Mouse (Mus musculus) heart, embryonic 15.5 days (tissue): ENCODE measurements around the gene Bfsp1. TPM values are rescaled to one million over a fixed set of nuclear protein-coding genes. Genes with fewer than 3 reads are reported as not detected.

Experiments used
- ATAC-seq: fragments of 200-750 bp; cut with Nextera tagmentation; replicated peaks from 2 replicates; pipeline ENCODE4 v1.8.0; 2017; ENCODE audit warnings: low read depth, moderate TSS enrichment; ENCODE audit not compliant: insufficient number of reproducible peaks, insufficient read depth, low FRiP score
- H3K27ac ChIP-seq: fragments of 300-500 bp; sonication (generic); 2 replicates; pipeline ENCODE4 v1.5.1; 2015; ENCODE audit warnings: mild to moderate bottlenecking, inconsistent platforms
- H3K27me3 ChIP-seq: fragments of 300-500 bp; sonication (generic); 2 replicates; pipeline ENCODE4 v1.6.1; 2015; ENCODE audit warnings: inconsistent platforms
- H3K36me3 ChIP-seq: fragments of 300-500 bp; sonication (generic); 2 replicates; pipeline ENCODE4 v1.6.1; 2015; ENCODE audit warnings: mild to moderate bottlenecking, inconsistent platforms
- H3K4me1 ChIP-seq: fragments of 300-500 bp; sonication (generic); replicated peaks from 2 replicates; pipeline ENCODE4 v1.6.1; 2015; ENCODE audit warnings: inconsistent platforms
- H3K4me2 ChIP-seq: fragments of 300-500 bp; sonication (generic); 2 replicates; pipeline ENCODE4 v1.6.1; 2015; ENCODE audit warnings: inconsistent platforms, mild to moderate bottlenecking, moderate library complexity
- H3K4me3 ChIP-seq: fragments of 300-500 bp; sonication (generic); 2 replicates; pipeline ENCODE4 v1.5.1; 2015; ENCODE audit warnings: mild to moderate bottlenecking, inconsistent platforms
- H3K9ac ChIP-seq: fragments of 300-500 bp; sonication (generic); 2 replicates; pipeline ENCODE4 v1.6.1; 2015; ENCODE audit warnings: mild to moderate bottlenecking, inconsistent platforms
- H3K9me3 ChIP-seq: fragments of 300-500 bp; sonication (generic); replicated peaks from 2 replicates; pipeline ENCODE4 v1.6.1; 2016; ENCODE audit warnings: inconsistent platforms
- WGBS: fragments of 180-500 bp; shearing (Covaris S2); methylation state at CpG from one replicate; pipeline ENCODE4 v1.1.7; 2015; ENCODE audit warnings: mixed read lengths; 5-methylcytosine and 5-hydroxymethylcytosine counted together
- polyA plus RNA-seq: library from polyadenylated mRNA; unstranded; fragments of >200 nt; fragmentation: Nextera tagmentation; extraction: Ambion mirVana; gene quantifications from 2 replicates; pipeline ENCODE4 v1.2.1, GENCODE M21; 2015

Gene Bfsp1
- 1.5 and 1.8 TPM in 2 replicates for polyA plus RNA-seq

DNA sequence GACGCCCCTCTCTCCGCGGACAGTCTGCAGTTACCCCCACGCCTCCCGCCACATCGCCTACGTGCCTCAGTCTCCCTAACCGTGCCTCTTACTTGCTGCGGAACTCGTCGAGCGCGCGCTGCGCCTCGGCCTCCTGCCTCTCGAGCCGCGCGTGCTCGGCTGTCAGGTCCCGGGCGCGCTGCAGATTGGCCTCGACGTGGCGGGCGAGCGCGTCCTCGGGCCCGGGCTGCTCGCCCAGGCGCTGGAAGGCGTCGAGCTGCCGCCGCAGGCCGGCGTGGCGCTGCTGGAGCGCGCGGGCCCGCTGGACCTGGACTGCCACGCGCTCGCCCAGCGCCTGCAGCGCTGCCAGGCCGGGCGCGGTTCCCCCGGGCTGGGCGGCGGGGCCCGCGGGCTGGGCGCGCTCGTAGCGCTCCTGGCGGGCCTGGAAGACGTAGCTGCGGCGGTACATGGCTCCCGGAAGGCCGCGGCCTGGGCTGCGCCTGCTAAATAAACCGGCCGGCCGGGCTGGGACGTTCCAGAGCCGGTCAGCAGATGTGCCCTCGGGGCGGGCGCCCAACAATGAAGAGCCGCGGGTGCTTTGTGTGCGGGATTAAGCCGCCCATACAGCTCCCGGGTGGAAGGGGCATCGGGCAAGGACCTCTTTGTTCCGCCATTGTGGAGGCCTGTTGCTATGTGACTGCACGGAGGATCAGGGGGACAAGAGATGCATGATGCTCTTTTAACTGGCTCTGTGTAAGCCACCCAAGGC, at the start of gene Bfsp1:
Gene Bfsp1, minus strand, starts transcription at position 690 of the 748 bp plus-strand sequence.
- peaks cover 13% of the 10 kb centered on the region for H3K4me1 ChIP-seq
- WGBS = 3% methylated on average over 86 of the region's 86 CpGs
- peak; percentile 78 for ATAC-seq
- no peaks in the 10 kb centered on the region for H3K27me3 ChIP-seq
- peak within 1 kb of the TSS; percentile 36 for H3K27ac ChIP-seq
- H3K4me2 ChIP-seq = peak within 1 kb of the TSS; percentile 77
- peak within 1 kb of the TSS; percentile 52 for H3K4me3 ChIP-seq
- no peaks in the 10 kb centered on the region for H3K9me3 ChIP-seq
- H3K36me3 ChIP-seq = no peaks in the 10 kb centered on the region
- peak within 1 kb of the TSS; percentile 65 for H3K9ac ChIP-seq

GRCm38 (mm10) chr2:143912199-143912598, 49.2 kb upstream of the Bfsp1 start:
- no peaks in the 10 kb centered on the region for H3K36me3 ChIP-seq
- H3K4me3 ChIP-seq = no peak overlapping the region
- no peak overlapping the region for H3K4me2 ChIP-seq
- no peak for ATAC-seq
- no peaks in the 10 kb centered on the region for H3K9me3 ChIP-seq
- no peak overlapping the region for H3K9ac ChIP-seq
- H3K27me3 ChIP-seq = no peaks in the 10 kb centered on the region
- 92% methylated on average over 2 of the region's 2 CpGs for WGBS
- no peak overlapping the region for H3K27ac ChIP-seq
- peaks cover 4% of the 10 kb centered on the region for H3K4me1 ChIP-seq

- H3K4me3 ChIP-seq = no peak overlapping the region
- no peak overlapping the region for H3K27ac ChIP-seq
- H3K36me3 ChIP-seq = no peaks in the 10 kb centered on the region
- H3K9me3 ChIP-seq = no peaks in the 10 kb centered on the region
- H3K27me3 ChIP-seq = no peaks in the 10 kb centered on the region
- no peaks in the 10 kb centered on the region for H3K4me1 ChIP-seq
- ATAC-seq = no peak
- no peak overlapping the region for H3K4me2 ChIP-seq
- 69% methylated on average over 2 of the region's 2 CpGs for WGBS
- H3K9ac ChIP-seq = no peak overlapping the region
These were observed 46.3 kb upstream of the Bfsp1 start for GRCm38 (mm10) chr2:143909230-143909629.

DNA sequence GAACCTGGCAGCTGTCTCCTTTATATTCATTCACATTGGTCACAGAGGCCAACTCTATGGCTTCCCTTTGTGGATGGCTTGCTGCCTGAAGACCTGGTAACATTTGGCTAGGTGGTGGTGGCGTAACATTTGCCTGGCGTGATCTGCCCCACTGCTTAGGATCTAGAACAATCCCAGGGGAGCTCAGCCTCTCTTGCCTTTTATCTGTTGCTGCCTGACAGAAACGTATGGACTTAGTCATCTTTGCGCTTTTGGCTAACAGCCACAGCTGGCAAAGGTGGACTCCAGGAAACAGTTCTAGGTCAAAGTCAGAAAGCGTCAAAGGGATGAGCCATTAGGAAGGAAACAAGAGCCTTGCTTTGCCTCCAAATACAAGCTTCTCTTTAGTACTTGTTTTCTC, 41.9 kb upstream of the Bfsp1 start:
- no peak overlapping the region for H3K4me2 ChIP-seq
- no peak for ATAC-seq
- no peaks in the 10 kb centered on the region for H3K27me3 ChIP-seq
- H3K9ac ChIP-seq = no peak overlapping the region
- no peaks in the 10 kb centered on the region for H3K9me3 ChIP-seq
- H3K36me3 ChIP-seq = no peaks in the 10 kb centered on the region
- H3K4me1 ChIP-seq = no peaks in the 10 kb centered on the region
- H3K27ac ChIP-seq = no peak overlapping the region
- H3K4me3 ChIP-seq = no peak overlapping the region
- 61% methylated on average over 5 of the region's 5 CpGs for WGBS

GRCm38 (mm10) chr2:143903376-143904045, 40.5 kb upstream of the Bfsp1 start:
- no peaks in the 10 kb centered on the region for H3K36me3 ChIP-seq
- WGBS = 57% methylated on average over 9 of the region's 9 CpGs
- H3K4me3 ChIP-seq = no peak overlapping the region
- no peaks in the 10 kb centered on the region for H3K4me1 ChIP-seq
- ATAC-seq = no peak
- no peak overlapping the region for H3K9ac ChIP-seq
- H3K27ac ChIP-seq = 0 out of 2 replicates have a peak overlapping the region, but pooled peaks have one; percentile 9
- H3K9me3 ChIP-seq = no peaks in the 10 kb centered on the region
- no peak overlapping the region for H3K4me2 ChIP-seq
- H3K27me3 ChIP-seq = no peaks in the 10 kb centered on the region

DNA sequence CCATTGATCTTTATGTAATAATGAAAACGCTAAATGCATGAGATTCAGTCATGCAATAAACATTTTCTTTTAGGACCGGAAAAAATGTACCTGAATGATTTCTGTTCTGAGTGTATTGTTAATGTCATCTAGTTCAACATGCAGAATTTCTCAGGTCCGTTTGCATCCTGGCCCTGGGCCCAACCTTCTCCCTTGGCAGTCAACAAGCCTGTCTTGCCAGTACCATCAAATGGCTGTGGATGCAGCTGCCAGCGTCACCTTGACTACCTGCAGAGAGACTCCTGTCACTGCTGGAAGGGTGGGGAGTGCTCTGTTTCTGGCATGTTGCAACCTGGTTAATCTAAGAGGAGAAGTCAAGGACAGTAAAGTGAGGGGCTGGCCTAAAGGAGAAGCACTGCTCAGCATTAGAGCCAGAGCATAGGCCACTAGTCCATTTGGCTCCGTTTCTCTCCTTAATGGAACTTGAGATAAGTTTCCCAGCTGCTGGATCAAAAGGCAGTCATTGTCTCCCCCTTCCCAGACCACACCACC, 37.9 kb upstream of the Bfsp1 start:
- H3K27ac ChIP-seq = no peak overlapping the region
- H3K9me3 ChIP-seq = no peaks in the 10 kb centered on the region
- no peaks in the 10 kb centered on the region for H3K27me3 ChIP-seq
- H3K4me3 ChIP-seq = no peak overlapping the region
- ATAC-seq = no peak
- H3K4me2 ChIP-seq = no peak overlapping the region
- H3K4me1 ChIP-seq = no peaks in the 10 kb centered on the region
- WGBS = 63% methylated on average over 5 of the region's 5 CpGs
- no peaks in the 10 kb centered on the region for H3K36me3 ChIP-seq
- no peak overlapping the region for H3K9ac ChIP-seq

DNA sequence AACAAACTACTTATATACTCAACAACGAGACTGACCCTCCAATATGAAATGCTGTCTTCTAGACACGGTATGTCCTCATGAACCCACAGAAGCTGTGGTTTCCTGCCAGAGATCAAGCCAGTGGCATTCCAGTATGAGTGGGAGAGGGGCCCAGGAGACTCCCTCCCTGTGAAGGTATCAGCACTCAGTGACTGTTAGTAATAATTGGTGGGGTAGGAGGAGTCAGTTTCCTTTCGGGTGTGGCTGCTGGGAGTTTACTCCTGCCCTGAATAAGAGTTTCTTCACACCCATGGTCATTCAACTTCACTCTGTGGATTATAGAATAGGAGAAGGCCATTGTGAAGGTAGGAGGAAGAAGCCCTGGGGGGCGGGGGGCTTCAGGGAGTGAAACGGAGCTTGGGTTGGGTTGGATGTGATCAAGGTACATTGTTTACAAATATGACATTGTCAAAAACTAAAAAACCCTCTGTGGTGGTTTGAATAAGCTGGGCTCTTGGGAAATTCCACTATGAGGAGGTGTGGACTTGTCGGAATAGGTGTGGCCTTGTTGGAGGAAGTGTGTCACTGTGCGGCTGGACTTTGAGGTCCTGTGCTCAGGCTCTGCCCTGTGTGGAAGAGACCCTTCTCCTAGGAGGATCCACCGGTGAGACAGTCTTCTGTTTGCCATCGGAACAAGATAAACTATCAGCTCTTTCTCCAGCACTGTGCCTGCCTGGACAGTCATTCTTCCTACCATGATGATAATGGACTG, 36.7 kb upstream of the Bfsp1 start:
- 77% methylated on average over 9 of the region's 9 CpGs for WGBS
- no peak for ATAC-seq

DNA sequence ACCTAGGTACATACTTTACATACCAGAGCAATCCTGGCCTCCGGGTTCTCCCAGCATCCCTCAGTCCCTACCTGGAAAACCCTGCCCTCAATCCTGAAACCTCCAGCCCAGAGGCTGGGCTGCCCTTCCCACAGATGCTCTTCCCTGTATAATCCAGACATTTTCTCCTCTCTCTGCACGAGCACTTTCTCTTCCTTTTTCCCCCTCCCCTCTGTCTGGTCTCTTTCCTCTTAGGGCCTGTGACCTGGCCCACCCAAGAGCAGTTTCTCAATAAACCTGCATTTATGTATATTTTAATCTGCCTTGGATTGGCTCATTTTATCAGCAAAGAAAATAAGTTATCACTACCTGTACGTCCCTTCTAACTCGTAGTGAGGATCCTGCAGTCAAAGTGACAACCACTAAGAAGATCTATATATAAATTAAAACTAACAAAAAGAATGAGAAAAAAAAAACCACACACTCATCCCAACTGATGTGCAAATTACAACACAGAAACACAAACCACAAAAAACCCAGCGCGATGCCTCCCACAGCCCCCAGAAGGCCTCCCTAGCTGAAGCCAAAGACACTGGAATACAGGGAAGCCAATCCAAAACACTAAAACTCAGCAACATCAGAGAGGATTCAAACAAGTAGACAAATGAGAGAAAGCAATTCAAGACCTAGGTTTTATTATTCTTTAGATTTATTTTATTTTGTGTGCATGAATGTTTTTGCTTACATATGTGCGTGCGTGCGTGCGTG, 28.5 kb upstream of the Bfsp1 start:
- Histone ChIP-seq H3K4me2 (no peak overlapping the region), H3K27me3 (no peaks in the 10 kb centered on the region), H3K4me1 (no peaks in the 10 kb centered on the region), H3K4me3 (no peak overlapping the region), H3K9ac (no peak overlapping the region), H3K36me3 (no peaks in the 10 kb centered on the region), H3K27ac (no peak overlapping the region), H3K9me3 (no peaks in the 10 kb centered on the region)
- ATAC-seq = no peak
- 78% methylated on average over 10 of the region's 10 CpGs for WGBS

More for the DNA sequence above, 36.7 kb upstream of the Bfsp1 start:
- Histone ChIP-seq H3K4me3 (no peak overlapping the region), H3K4me1 (no peaks in the 10 kb centered on the region), H3K4me2 (no peak overlapping the region), H3K36me3 (no peaks in the 10 kb centered on the region), H3K27me3 (no peaks in the 10 kb centered on the region), H3K9me3 (no peaks in the 10 kb centered on the region), H3K27ac (no peak overlapping the region), H3K9ac (no peak overlapping the region)

DNA sequence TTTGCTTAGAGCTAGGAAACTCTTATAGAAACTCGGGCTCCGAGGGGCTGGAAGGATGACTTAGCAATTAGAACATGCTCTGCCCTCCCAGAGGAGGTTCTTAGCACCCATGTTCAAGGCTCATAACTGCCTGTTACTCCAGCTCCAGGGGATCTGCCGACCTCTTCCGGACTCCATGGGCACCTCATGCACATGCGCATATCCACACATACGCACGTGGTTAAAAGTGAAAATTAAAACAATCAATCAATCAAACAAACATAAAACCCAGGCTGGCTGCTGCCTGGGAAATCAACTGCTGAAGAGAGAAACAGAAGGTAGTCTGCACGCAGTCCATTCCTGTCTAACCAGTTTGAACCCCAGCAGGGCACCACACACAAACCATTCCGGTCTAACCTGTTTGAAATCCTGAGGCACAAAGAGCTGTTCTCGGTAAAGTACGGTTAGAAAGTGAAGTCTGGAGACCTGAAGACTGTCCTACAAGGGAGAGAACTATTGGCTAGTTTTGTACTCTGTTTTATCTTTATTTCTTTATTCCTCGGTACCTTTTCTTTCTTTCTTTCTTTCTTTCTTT, 27.0 kb upstream of the Bfsp1 start:
- no peak overlapping the region for H3K4me3 ChIP-seq
- no peak for ATAC-seq
- H3K9me3 ChIP-seq = no peaks in the 10 kb centered on the region
- no peaks in the 10 kb centered on the region for H3K36me3 ChIP-seq
- 66% methylated on average over 12 of the region's 12 CpGs for WGBS
- no peaks in the 10 kb centered on the region for H3K4me1 ChIP-seq
- no peak overlapping the region for H3K9ac ChIP-seq
- H3K27ac ChIP-seq = no peak overlapping the region; the same call in 1 of the 2 replicates
- H3K4me2 ChIP-seq = no peak overlapping the region
- no peaks in the 10 kb centered on the region for H3K27me3 ChIP-seq

GRCm38 (mm10) chr2:143889131-143889859, 26.3 kb upstream of the Bfsp1 start:
- Histone ChIP-seq H3K9me3 (no peaks in the 10 kb centered on the region), H3K4me2 (no peak overlapping the region), H3K9ac (no peak overlapping the region), H3K4me1 (no peaks in the 10 kb centered on the region), H3K4me3 (no peak overlapping the region), H3K27me3 (no peaks in the 10 kb centered on the region), H3K27ac (no peak overlapping the region; the same call in 1 of the 2 replicates), H3K36me3 (no peaks in the 10 kb centered on the region)
- ATAC-seq = no peak
- WGBS = 73% methylated on average over 15 of the region's 15 CpGs
